Mouse (Mus musculus): ENCODE data around the gene Nln. TPM values are rescaled to one million over a fixed set of nuclear protein-coding genes. Genes with fewer than 3 reads are reported as not detected.

Gene Nln
- polyA plus RNA-seq, 1 experiment from 2014 or later, result 23.5 TPM

GRCm38 (mm10) chr13:104018466-104019076, 90.8 kb downstream of the Nln start:
- peaks cover 6% of the 10 kb centered on the region; the same call in 1 of the 2 replicates for H3K9me3 ChIP-seq (ENCODE audit: control insufficient read depth, low read length)
- H3K4me2 ChIP-seq, result no peak overlapping the region; the same call in 1 of the 2 replicates
- peak; percentile 66 for ATAC-seq (ENCODE audit: low FRiP score)
- H3K4me1 ChIP-seq (ENCODE audit: control insufficient read depth, insufficient read depth, low read length), result peaks cover 10% of the 10 kb centered on the region
- 21% methylated on average over 7 of the region's 7 CpGs for WGBS
- H3K27ac ChIP-seq (ENCODE audit: low read depth, low read length), result no peak overlapping the region
- no peak overlapping the region for H3K9ac ChIP-seq (ENCODE audit: low read length)
- H3K4me3 ChIP-seq (ENCODE audit: low read depth, low read length), result no peak overlapping the region
- no peaks in the 10 kb centered on the region for H3K36me3 ChIP-seq (ENCODE audit: control insufficient read depth, insufficient read depth, low read length)
- H3K27me3 ChIP-seq (ENCODE audit: control insufficient read depth, insufficient read depth, low read length), result peaks cover 6% of the 10 kb centered on the region; the same call in 1 of the 2 replicates
- peak; percentile 88 for DNase-seq (ENCODE audit: low spot score, missing footprints)

DNA sequence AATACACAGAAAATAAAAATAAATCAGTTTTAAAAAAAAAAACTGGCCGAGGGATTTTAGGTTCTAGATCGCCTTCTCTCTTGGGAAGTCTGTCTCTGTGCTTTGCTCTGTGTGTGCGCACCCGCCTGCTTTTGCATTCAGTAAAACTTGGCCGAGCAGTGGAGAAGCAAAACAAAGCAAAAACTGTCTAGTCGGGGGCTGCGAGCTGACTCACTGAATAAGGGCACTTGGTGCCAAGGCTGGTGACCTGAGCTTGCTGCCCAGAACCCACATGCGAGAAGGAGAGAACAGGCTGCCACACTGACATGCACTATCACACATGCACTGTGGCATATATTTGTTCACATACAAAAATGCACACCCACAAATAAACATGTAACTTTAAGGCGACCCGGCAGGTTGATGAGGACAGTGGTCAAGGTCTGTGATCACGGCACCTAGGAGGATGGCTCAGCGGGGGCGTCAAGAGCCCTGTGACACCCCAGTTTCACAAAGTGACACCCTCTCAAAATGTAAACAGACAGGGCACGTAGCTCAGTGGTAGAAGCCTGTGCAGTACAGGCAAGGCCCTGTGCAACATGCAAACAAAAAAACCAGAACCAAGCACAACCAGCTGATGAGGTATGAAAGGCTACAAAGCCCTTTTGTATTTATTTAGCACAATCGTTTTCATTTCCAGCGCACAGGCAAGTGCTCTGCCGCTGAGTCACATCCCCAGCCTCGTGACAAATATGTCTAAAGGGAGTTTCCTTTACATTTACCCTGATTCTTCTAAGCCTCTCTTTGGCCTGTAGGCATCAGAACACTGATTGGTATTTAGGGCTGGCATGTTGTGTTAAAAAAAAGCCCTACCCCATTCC, 93.9 kb downstream of the Nln start:
- H3K4me3 ChIP-seq (ENCODE audit: low read depth, low read length), result no peak overlapping the region
- WGBS, result 91% methylated on average over 18 of the region's 18 CpGs
- no peaks in the 10 kb centered on the region; the same call in 1 of the 2 replicates for H3K27me3 ChIP-seq (ENCODE audit: control insufficient read depth, insufficient read depth, low read length)
- ATAC-seq (ENCODE audit: low FRiP score) (no peak), DNase-seq (ENCODE audit: low spot score, missing footprints) (no peak)
- peaks cover 10% of the 10 kb centered on the region for H3K4me1 ChIP-seq (ENCODE audit: control insufficient read depth, insufficient read depth, low read length)
- H3K9me3 ChIP-seq (ENCODE audit: control insufficient read depth, low read length), result peaks cover 6% of the 10 kb centered on the region; the same call in 1 of the 2 replicates
- H3K4me2 ChIP-seq, result no peak overlapping the region
- H3K27ac ChIP-seq (ENCODE audit: low read depth, low read length), result no peak overlapping the region
- no peak overlapping the region for H3K9ac ChIP-seq (ENCODE audit: low read length)
- H3K36me3 ChIP-seq (ENCODE audit: control insufficient read depth, insufficient read depth, low read length), result no peaks in the 10 kb centered on the region

GRCm38 (mm10) chr13:104014038-104014437, 95.4 kb downstream of the Nln start:
- no peak for ATAC-seq (ENCODE audit: low FRiP score)
- Histone ChIP-seq H3K4me3 (ENCODE audit: low read depth, low read length) (no peak overlapping the region), H3K27me3 (ENCODE audit: control insufficient read depth, insufficient read depth, low read length) (no peaks in the 10 kb centered on the region; the same call in 1 of the 2 replicates), H3K4me1 (ENCODE audit: control insufficient read depth, insufficient read depth, low read length) (peaks cover 9% of the 10 kb centered on the region), H3K9me3 (ENCODE audit: control insufficient read depth, low read length) (no peaks in the 10 kb centered on the region), H3K36me3 (ENCODE audit: control insufficient read depth, insufficient read depth, low read length) (no peaks in the 10 kb centered on the region), H3K27ac (ENCODE audit: low read depth, low read length) (no peak overlapping the region), H3K4me2 (no peak overlapping the region), H3K9ac (ENCODE audit: low read length) (no peak overlapping the region)
- DNase-seq (ENCODE audit: low spot score, missing footprints), result no peak
- 82% methylated on average over 11 of the region's 11 CpGs for WGBS

GRCm38 (mm10) chr13:104013380-104013779, 96.0 kb downstream of the Nln start:
- H3K9me3 ChIP-seq (ENCODE audit: control insufficient read depth, low read length), result no peaks in the 10 kb centered on the region
- H3K9ac ChIP-seq (ENCODE audit: low read length), result no peak overlapping the region
- WGBS, result 88% methylated on average over 6 of the region's 6 CpGs
- H3K4me3 ChIP-seq (ENCODE audit: low read depth, low read length), result no peak overlapping the region
- peaks cover 3% of the 10 kb centered on the region for H3K4me1 ChIP-seq (ENCODE audit: control insufficient read depth, insufficient read depth, low read length)
- DNase-seq (ENCODE audit: low spot score, missing footprints), result no peak
- H3K36me3 ChIP-seq (ENCODE audit: control insufficient read depth, insufficient read depth, low read length), result no peaks in the 10 kb centered on the region
- no peak overlapping the region for H3K27ac ChIP-seq (ENCODE audit: low read depth, low read length)
- no peaks in the 10 kb centered on the region; the same call in 1 of the 2 replicates for H3K27me3 ChIP-seq (ENCODE audit: control insufficient read depth, insufficient read depth, low read length)
- ATAC-seq (ENCODE audit: low FRiP score), result no peak
- no peak overlapping the region for H3K4me2 ChIP-seq

- Histone ChIP-seq H3K4me1 (ENCODE audit: control insufficient read depth, insufficient read depth, low read length) (no peaks in the 10 kb centered on the region), H3K4me3 (ENCODE audit: low read depth, low read length) (no peak overlapping the region), H3K9ac (ENCODE audit: low read length) (no peak overlapping the region), H3K27ac (ENCODE audit: low read depth, low read length) (no peak overlapping the region), H3K27me3 (ENCODE audit: control insufficient read depth, insufficient read depth, low read length) (no peaks in the 10 kb centered on the region; the same call in 1 of the 2 replicates), H3K4me2 (no peak overlapping the region), H3K36me3 (ENCODE audit: control insufficient read depth, insufficient read depth, low read length) (no peaks in the 10 kb centered on the region), H3K9me3 (ENCODE audit: control insufficient read depth, low read length) (no peaks in the 10 kb centered on the region)
- DNase-seq (ENCODE audit: low spot score, missing footprints) (no peak), ATAC-seq (ENCODE audit: low FRiP score) (no peak)
- WGBS, result 91% methylated on average over 11 of the region's 11 CpGs
Observed at GRCm38 (mm10) chr13:104012214-104012833, 97.1 kb downstream of the Nln start.

DNA sequence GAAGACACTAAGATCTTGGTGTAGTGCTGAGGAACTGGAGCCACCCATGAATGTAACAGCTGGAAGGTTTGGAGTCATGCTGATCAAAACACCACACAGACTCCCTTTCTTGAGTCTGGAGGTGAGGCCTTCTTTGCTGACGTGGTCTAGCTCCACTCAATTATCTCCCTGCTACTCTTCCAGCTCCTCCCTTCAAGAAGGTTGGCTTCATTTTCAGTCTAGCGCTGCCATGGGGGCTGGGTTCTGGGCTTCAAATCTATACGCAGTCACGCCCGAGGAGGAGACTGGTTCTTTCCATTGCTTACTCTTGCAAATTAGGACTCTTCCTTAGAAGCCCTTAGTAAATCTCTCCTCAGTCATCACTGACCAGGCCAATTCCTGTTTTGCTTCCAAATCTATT, 98.1 kb downstream of the Nln start:
- no peaks in the 10 kb centered on the region for H3K4me1 ChIP-seq (ENCODE audit: control insufficient read depth, insufficient read depth, low read length)
- no peak overlapping the region for H3K4me3 ChIP-seq (ENCODE audit: low read depth, low read length)
- DNase-seq (ENCODE audit: low spot score, missing footprints) (no peak), ATAC-seq (ENCODE audit: low FRiP score) (no peak)
- no peaks in the 10 kb centered on the region; the same call in 1 of the 2 replicates for H3K27me3 ChIP-seq (ENCODE audit: control insufficient read depth, insufficient read depth, low read length)
- H3K27ac ChIP-seq (ENCODE audit: low read depth, low read length), result no peak overlapping the region
- no peaks in the 10 kb centered on the region for H3K9me3 ChIP-seq (ENCODE audit: control insufficient read depth, low read length)
- H3K4me2 ChIP-seq, result no peak overlapping the region
- WGBS, result 93% methylated on average over 5 of the region's 5 CpGs
- no peaks in the 10 kb centered on the region for H3K36me3 ChIP-seq (ENCODE audit: control insufficient read depth, insufficient read depth, low read length)
- no peak overlapping the region for H3K9ac ChIP-seq (ENCODE audit: low read length)

DNA sequence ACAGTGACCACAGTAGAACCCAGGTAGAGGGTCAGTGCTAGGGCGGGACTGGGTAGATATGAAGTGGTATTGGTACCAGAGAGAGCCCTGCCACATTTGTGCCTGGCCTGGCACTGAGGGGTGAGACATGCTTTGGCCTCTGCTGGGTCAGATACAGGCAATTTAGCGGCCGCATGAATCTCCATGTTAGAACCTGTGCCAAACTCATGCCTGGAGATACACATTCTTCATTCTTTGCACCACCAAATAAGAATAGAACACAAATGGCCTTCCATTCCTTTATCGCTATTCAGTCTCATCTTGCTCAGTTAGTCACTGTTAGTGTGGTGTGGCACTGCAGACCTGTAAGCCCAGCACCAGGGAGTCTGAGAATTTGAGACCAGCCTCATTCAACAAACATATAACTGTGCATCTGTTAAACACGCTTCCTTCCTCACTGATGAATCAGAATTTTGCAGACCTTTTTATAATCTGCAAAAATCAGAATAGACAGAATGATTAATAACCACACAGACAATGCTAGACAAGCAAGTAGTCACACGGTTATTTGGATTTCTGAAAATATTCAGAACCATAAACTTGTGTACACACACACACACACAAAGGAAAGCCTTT, 104.1 kb downstream of the Nln start:
- Histone ChIP-seq H3K27me3 (ENCODE audit: control insufficient read depth, insufficient read depth, low read length) (no peaks in the 10 kb centered on the region), H3K36me3 (ENCODE audit: control insufficient read depth, insufficient read depth, low read length) (no peaks in the 10 kb centered on the region), H3K4me2 (no peak overlapping the region), H3K27ac (ENCODE audit: low read depth, low read length) (no peak overlapping the region), H3K9ac (ENCODE audit: low read length) (no peak overlapping the region), H3K4me1 (ENCODE audit: control insufficient read depth, insufficient read depth, low read length) (no peaks in the 10 kb centered on the region), H3K9me3 (ENCODE audit: control insufficient read depth, low read length) (no peaks in the 10 kb centered on the region), H3K4me3 (ENCODE audit: low read depth, low read length) (no peak overlapping the region)
- ATAC-seq (ENCODE audit: low FRiP score) (no peak), DNase-seq (ENCODE audit: low spot score, missing footprints) (peak; percentile 37)
- WGBS, result 89% methylated on average over 6 of the region's 6 CpGs

DNA sequence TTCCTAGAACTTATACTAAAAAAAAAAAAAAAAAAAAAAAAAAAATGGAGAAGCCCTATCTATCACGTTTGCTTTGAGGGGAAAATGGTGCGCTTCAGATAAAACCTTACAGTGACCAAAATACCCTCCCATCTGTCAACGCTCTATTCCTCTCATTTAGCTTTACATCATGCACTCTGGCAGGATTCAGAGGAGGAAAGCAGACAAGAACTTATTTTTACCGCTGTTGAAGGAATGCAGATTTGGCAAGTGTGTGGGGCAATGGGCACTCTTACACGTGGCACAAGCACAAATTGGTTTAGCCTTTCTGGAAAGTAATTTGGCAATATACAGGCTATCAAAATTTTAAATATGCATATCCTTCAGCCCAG, 115.3 kb downstream of the Nln start:
- Histone ChIP-seq H3K4me1 (ENCODE audit: control insufficient read depth, insufficient read depth, low read length) (no peaks in the 10 kb centered on the region), H3K4me2 (no peak overlapping the region), H3K36me3 (ENCODE audit: control insufficient read depth, insufficient read depth, low read length) (no peaks in the 10 kb centered on the region), H3K4me3 (ENCODE audit: low read depth, low read length) (no peak overlapping the region), H3K9me3 (ENCODE audit: control insufficient read depth, low read length) (no peaks in the 10 kb centered on the region), H3K27me3 (ENCODE audit: control insufficient read depth, insufficient read depth, low read length) (no peaks in the 10 kb centered on the region), H3K27ac (ENCODE audit: low read depth, low read length) (no peak overlapping the region), H3K9ac (ENCODE audit: low read length) (no peak overlapping the region)
- WGBS, result 91% methylated on average over 5 of the region's 5 CpGs
- DNase-seq (ENCODE audit: low spot score, missing footprints), result no peak
- ATAC-seq (ENCODE audit: low FRiP score), result no peak

All from midbrain, embryonic 11.5 days (tissue).